Mouse (Mus musculus): ENCODE results near the gene Ccdc102a. TPM values are rescaled to one million over a fixed set of nuclear protein-coding genes. Genes with fewer than 3 reads are reported as not detected.
A peak's percentile ranks its signal among the peaks of the same experiment; 100 is the strongest.

Ccdc102a gene
- total and polyA plus RNA-seq, 3 experiments: 5.0 to 6.4 (median 5.7) TPM

DNA sequence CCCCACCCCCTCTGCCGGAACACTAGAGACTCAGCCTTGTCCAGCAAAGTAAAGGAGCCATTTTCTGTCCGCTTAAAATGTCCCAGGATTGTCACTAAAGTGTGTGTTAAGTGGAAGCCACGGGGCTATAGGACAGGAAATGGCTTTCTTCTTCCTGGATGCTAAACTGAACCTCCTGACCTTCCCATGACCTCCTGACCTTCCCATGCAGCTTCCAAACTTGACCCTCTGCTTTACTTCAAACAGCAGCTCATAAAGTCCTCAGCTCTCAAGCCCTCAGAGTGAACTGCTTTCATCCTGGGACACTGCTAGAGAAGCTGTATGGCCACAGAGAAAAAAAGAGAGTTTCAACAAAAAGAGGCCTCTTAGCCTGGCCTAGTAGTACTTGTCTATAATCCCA is 41.1 kb downstream of the Ccdc102a start:
- Histone ChIP-seq H3K79me2 (replicated peaks; ENCODE audit: control insufficient read depth, insufficient read depth, low read length) (no peaks in the 10 kb centered on the region), H3K4me3 (no peak overlapping the region), H3K27me3 (ENCODE audit: control insufficient read depth, insufficient read depth, low read length) (no peaks in the 10 kb centered on the region), H3K9ac (ENCODE audit: low read depth, low read length) (no peak overlapping the region), H3K27ac (peak overlapping the region; percentile 43; the same call in 1 of the 2 replicates), H3K4me1 (ENCODE audit: control insufficient read depth, insufficient read depth, low read length) (peaks cover 9% of the 10 kb centered on the region), H3K36me3 (ENCODE audit: control insufficient read depth, insufficient read depth, low read length) (no peaks in the 10 kb centered on the region)
- intact Hi-C loops (cut with DNase I): no loop called here
- 44% methylated on average over 3 of the region's 3 CpGs for WGBS
- TF ChIP-seq CTCF (IDR thresholded peaks at IDR 0.05) (no peak), POLR2A (IDR thresholded peaks at IDR 0.05; ENCODE audit: insufficient read depth, low read depth, low read length) (no peak), EP300 (IDR thresholded peaks at IDR 0.05; ENCODE audit: insufficient read depth, low read depth, low read length) (no peak)
- no peak for DNase-seq

DNA sequence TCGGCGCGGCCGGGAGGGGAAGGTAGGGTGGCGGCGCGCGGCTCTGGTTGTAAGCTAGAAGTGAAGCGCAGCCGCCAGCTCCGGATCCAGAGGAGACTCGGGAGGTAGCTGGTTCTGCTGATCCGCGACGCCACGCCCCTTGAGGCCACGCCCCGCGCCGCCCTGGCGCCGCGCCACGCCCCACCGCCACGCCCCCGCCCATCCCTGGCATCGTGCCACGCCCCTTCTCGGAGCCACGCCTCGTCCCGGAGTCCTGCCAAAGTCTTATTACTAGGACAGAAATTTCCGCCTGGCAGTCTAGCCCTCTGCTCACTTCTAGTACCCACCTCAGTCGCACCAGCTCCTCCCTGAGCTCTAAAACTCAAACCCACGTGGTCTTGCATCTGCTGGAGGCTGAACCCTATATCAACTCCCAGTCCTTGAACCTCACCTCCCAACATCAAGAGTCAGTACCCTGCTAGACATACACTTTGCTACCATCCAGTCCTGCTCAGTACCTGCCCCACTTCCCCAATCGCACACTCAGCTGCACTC is 41.6 kb downstream of the Ccdc102a start, which contains the start of gene Dok4:
Gene Dok4 (minus strand): TSS at position 134 of the 534 bp plus-strand sequence.
- intact Hi-C loops (cut with DNase I): no loop called here
- Histone ChIP-seq H3K36me3 (ENCODE audit: control insufficient read depth, insufficient read depth, low read length) (no peaks in the 10 kb centered on the region), H3K4me3 (peak within 1 kb of the TSS; percentile 58), H3K27me3 (ENCODE audit: control insufficient read depth, insufficient read depth, low read length) (no peaks in the 10 kb centered on the region), H3K9ac (ENCODE audit: low read depth, low read length) (peak within 1 kb of the TSS; percentile 66), H3K79me2 (replicated peaks; ENCODE audit: control insufficient read depth, insufficient read depth, low read length) (no peaks in the 10 kb centered on the region), H3K27ac (peak within 1 kb of the TSS; percentile 88), H3K4me1 (ENCODE audit: control insufficient read depth, insufficient read depth, low read length) (peaks cover 11% of the 10 kb centered on the region)
- TF ChIP-seq EP300 (IDR thresholded peaks at IDR 0.05; ENCODE audit: insufficient read depth, low read depth, low read length) (peak; percentile 60; the same call in 1 of the 2 replicates), CTCF (IDR thresholded peaks at IDR 0.05) (no peak), POLR2A (IDR thresholded peaks at IDR 0.05; ENCODE audit: insufficient read depth, low read depth, low read length) (peak; percentile 76)
- WGBS: 1% methylated on average over 37 of the region's 37 CpGs
- peak; percentile 92 to 94 for DNase-seq

DNA sequence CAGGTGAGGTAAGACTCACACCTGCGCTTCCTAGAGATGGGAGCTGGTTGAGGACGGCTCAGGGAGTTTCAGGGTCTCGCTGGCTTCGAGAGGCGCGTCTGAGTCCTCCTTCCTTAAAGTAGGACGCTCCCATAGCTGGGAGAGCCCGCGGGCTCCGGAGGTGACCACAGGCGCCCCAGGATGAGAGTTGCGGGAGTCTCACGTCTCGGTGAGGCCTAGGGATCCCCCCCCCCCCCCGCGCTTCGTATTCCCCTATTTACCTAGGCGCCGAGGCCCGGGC is 42.1 kb downstream of the Ccdc102a start:
- Histone ChIP-seq H3K4me3 (peak overlapping the region; percentile 58), H3K27me3 (ENCODE audit: control insufficient read depth, insufficient read depth, low read length) (no peaks in the 10 kb centered on the region), H3K36me3 (ENCODE audit: control insufficient read depth, insufficient read depth, low read length) (no peaks in the 10 kb centered on the region), H3K27ac (peak overlapping the region; percentile 88), H3K9ac (ENCODE audit: low read depth, low read length) (peak overlapping the region; percentile 66), H3K79me2 (replicated peaks; ENCODE audit: control insufficient read depth, insufficient read depth, low read length) (no peaks in the 10 kb centered on the region), H3K4me1 (ENCODE audit: control insufficient read depth, insufficient read depth, low read length) (peaks cover 11% of the 10 kb centered on the region)
- intact Hi-C loops (cut with DNase I): loop anchor here (1.0 to 2.0 kb wide), 2 partner anchors 15 to 32 kb away; no protein-coding TSS in a partner anchor
- no peak for TF ChIP-seq POLR2A (IDR thresholded peaks at IDR 0.05; ENCODE audit: insufficient read depth, low read depth, low read length)
- TF ChIP-seq EP300 (IDR thresholded peaks at IDR 0.05; ENCODE audit: insufficient read depth, low read depth, low read length): no peak
- no peak for TF ChIP-seq CTCF (IDR thresholded peaks at IDR 0.05)
- 2% methylated on average over 19 of the region's 20 CpGs for WGBS
- no peak for DNase-seq

DNA sequence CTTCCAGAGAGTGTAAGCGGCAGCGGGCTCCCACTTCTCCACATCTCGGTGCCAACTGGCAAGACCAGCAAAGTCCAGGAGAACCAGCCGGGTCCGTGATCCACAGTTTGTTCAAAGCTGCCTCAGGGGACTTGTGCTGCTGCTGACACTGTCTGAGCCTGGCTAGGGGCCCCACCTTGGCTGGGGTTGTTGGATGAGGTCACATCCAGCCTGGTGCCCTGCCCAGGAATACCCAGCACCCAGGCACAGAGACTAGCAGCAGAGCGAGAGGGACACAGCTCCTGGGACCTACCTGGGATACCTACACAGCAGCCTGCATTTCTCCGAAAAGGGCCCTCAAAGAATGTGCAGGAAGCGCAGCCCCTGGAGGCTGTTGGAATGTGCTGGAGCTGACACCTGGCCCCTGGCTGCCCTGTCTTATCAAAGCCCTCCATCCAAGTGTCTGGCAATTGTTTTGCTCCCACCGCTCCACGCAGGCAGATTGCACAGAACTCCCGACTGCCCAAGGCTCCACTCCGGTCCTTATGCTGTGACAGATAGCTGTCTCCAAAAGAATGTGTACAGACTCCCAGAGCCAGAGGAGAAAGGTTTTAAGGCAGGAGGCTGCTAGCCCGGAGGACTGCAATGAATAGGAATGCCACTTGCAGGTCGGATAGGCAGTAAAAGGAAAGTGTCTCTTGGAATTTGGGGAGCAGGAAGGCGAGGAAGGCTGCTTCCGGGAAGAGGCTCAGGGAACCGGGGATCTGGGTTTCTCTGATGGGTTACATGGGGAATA is 42.6 kb downstream of the Ccdc102a start:
- TF ChIP-seq CTCF (IDR thresholded peaks at IDR 0.05): no peak
- TF ChIP-seq POLR2A (IDR thresholded peaks at IDR 0.05; ENCODE audit: insufficient read depth, low read depth, low read length): 0 out of 2 replicates have a peak, but pooled peaks have one; percentile 7
- no peak for TF ChIP-seq EP300 (IDR thresholded peaks at IDR 0.05; ENCODE audit: insufficient read depth, low read depth, low read length)
- Histone ChIP-seq H3K27ac (peak overlapping the region; percentile 88), H3K36me3 (ENCODE audit: control insufficient read depth, insufficient read depth, low read length) (no peaks in the 10 kb centered on the region), H3K4me3 (peak overlapping the region; percentile 58), H3K27me3 (ENCODE audit: control insufficient read depth, insufficient read depth, low read length) (no peaks in the 10 kb centered on the region), H3K9ac (ENCODE audit: low read depth, low read length) (peak overlapping the region; percentile 66), H3K79me2 (replicated peaks; ENCODE audit: control insufficient read depth, insufficient read depth, low read length) (no peaks in the 10 kb centered on the region), H3K4me1 (ENCODE audit: control insufficient read depth, insufficient read depth, low read length) (peaks cover 11% of the 10 kb centered on the region)
- DNase-seq: peak; percentile 48 to 55
- 4% methylated on average over 17 of the region's 17 CpGs for WGBS
- intact Hi-C loops (cut with DNase I): loop anchor here (1.0 to 2.0 kb wide), 2 partner anchors 14 to 33 kb away; no protein-coding TSS in a partner anchor

DNA sequence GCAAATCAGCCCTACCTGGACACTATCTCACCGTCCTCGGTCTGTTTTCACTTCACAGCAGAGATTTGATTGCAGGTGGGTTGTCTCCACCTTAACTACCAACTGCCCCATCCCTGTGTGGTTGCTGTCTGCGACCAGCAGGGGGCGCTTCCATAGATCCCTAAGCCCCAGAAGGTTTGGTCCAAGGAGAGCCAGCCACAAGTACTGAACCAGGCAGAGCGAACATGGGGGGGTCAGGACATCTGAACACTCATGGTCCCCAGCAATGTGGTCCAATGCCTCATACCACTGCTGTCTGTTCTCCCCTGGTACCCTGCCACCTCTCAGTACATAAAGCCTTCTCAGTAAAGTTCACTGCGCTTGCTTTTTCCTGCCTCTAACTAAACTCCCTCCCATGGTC is 43.5 kb downstream of the Ccdc102a start:
- Histone ChIP-seq H3K27ac (peak overlapping the region; percentile 88), H3K79me2 (replicated peaks; ENCODE audit: control insufficient read depth, insufficient read depth, low read length) (no peaks in the 10 kb centered on the region), H3K9ac (ENCODE audit: low read depth, low read length) (peak overlapping the region; percentile 66), H3K27me3 (ENCODE audit: control insufficient read depth, insufficient read depth, low read length) (no peaks in the 10 kb centered on the region), H3K4me3 (peak overlapping the region; percentile 58), H3K4me1 (ENCODE audit: control insufficient read depth, insufficient read depth, low read length) (peaks cover 17% of the 10 kb centered on the region), H3K36me3 (ENCODE audit: control insufficient read depth, insufficient read depth, low read length) (no peaks in the 10 kb centered on the region)
- peak; percentile 80 to 83 for DNase-seq
- TF ChIP-seq EP300 (IDR thresholded peaks at IDR 0.05; ENCODE audit: insufficient read depth, low read depth, low read length) (peak; percentile 74; the same call in 1 of the 2 replicates), CTCF (IDR thresholded peaks at IDR 0.05) (peak; percentile 96), POLR2A (IDR thresholded peaks at IDR 0.05; ENCODE audit: insufficient read depth, low read depth, low read length) (no peak)
- 6% methylated on average over 6 of the region's 6 CpGs for WGBS
- intact Hi-C loops (cut with DNase I): loop anchor here (2.0 kb wide), 1 partner anchor 14 kb away; no protein-coding TSS in a partner anchor

DNA sequence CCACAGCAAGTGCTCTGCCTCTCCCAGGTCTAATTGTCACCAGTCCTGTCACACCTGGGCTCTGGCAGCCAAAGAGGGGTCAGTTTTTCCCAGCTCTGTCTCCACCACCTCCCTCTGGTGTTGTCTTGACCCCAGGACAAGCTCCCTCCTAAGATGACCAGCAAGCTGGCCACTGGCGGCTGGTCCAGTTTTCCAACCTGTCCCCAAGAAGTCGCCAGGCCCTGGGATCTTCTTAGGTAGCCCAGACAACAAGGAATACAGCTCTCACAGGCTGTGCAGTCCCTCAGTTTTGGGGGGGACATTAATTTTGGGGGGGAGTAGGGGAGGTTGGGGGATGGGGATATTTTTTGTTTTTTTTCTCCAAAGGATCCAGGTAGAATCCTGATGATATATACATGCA is 45.3 kb downstream of the Ccdc102a start:
- TF ChIP-seq POLR2A (IDR thresholded peaks at IDR 0.05; ENCODE audit: insufficient read depth, low read depth, low read length) (no peak), EP300 (IDR thresholded peaks at IDR 0.05; ENCODE audit: insufficient read depth, low read depth, low read length) (no peak), CTCF (IDR thresholded peaks at IDR 0.05) (no peak)
- H3K27ac ChIP-seq: no peak overlapping the region; the same call in 1 of the 2 replicates
- DNase-seq: no peak
- no peaks in the 10 kb centered on the region for H3K27me3 ChIP-seq (ENCODE audit: control insufficient read depth, insufficient read depth, low read length)
- H3K4me1 ChIP-seq (ENCODE audit: control insufficient read depth, insufficient read depth, low read length): peaks cover 19% of the 10 kb centered on the region
- H3K9ac ChIP-seq (ENCODE audit: low read depth, low read length): no peak overlapping the region
- intact Hi-C loops (cut with DNase I): no loop called here
- H3K4me3 ChIP-seq: no peak overlapping the region
- H3K36me3 ChIP-seq (ENCODE audit: control insufficient read depth, insufficient read depth, low read length): no peaks in the 10 kb centered on the region
- WGBS: 72% methylated on average over 2 of the region's 2 CpGs
- no peaks in the 10 kb centered on the region for H3K79me2 ChIP-seq (replicated peaks; ENCODE audit: control insufficient read depth, insufficient read depth, low read length)
